Mouse (Mus musculus): ENCODE data around the gene 4933414I15Rik. TPM values are rescaled to one million over a fixed set of nuclear protein-coding genes. Genes with fewer than 3 reads are reported as not detected.

The 4933414I15Rik gene
- polyA plus RNA-seq (2014; fragmentation: Illumina TruSeq; extraction: RNeasy Lipid Tissue Mini Kit (QIAGEN cat#74804); ENCODE audit: low read depth, low replicate concordance) = 66.2 TPM

GRCm38 (mm10) chr11:50943506-50943905 lies at the start of gene 4933414I15Rik:
Gene 4933414I15Rik (minus strand): TSS chr11:50943765.

GRCm38 (mm10) chr11:50981667-50982066 lies 38.1 kb upstream of the 4933414I15Rik start, which contains the start of gene Olfr1377:
Gene Olfr1377 (plus strand): TSS chr11:50981967.

GRCm38 (mm10) chr11:50966230-50966629 lies 22.7 kb upstream of the 4933414I15Rik start, which contains the start of gene Olfr1378:
Gene Olfr1378 (plus strand): TSS chr11:50966530.

GRCm38 (mm10) chr11:50953665-50954064 lies 10.1 kb upstream of the 4933414I15Rik start, which contains the start of gene Prop1:
Gene Prop1 (minus strand): TSS chr11:50953765.

GRCm38 (mm10) chr11:50931451-50931866 lies 12.1 kb downstream of the 4933414I15Rik start, which contains the start of gene Zfp354b:
Gene Zfp354b (minus strand): TSS chr11:50931633.

GRCm38 (mm10) chr11:50915671-50916320 lies 27.8 kb downstream of the 4933414I15Rik start, which contains the start of gene Zfp2:
Gene Zfp2 (minus strand): TSS chr11:50916165.

Other genes starting within 250 kb of the 4933414I15Rik start
- 6.8 TPM for gene Zfp354c, start 116.0 kb downstream of the 4933414I15Rik start, polyA plus RNA-seq (2014; fragmentation: Illumina TruSeq; extraction: RNeasy Lipid Tissue Mini Kit (QIAGEN cat#74804); ENCODE audit: low read depth, low replicate concordance)
- 1.4 TPM for gene Zfp879, start 102.2 kb downstream of the 4933414I15Rik start, polyA plus RNA-seq (2014; fragmentation: Illumina TruSeq; extraction: RNeasy Lipid Tissue Mini Kit (QIAGEN cat#74804); ENCODE audit: low read depth, low replicate concordance)
- 0.43 TPM for gene Grm6, start 93.1 kb downstream of the 4933414I15Rik start, polyA plus RNA-seq (2014; fragmentation: Illumina TruSeq; extraction: RNeasy Lipid Tissue Mini Kit (QIAGEN cat#74804); ENCODE audit: low read depth, low replicate concordance)
- 0.53 TPM for gene Zfp454, start 56.1 kb downstream of the 4933414I15Rik start, polyA plus RNA-seq (2014; fragmentation: Illumina TruSeq; extraction: RNeasy Lipid Tissue Mini Kit (QIAGEN cat#74804); ENCODE audit: low read depth, low replicate concordance)
- 2.7 TPM for gene Zfp2, start 27.6 kb downstream of the 4933414I15Rik start, polyA plus RNA-seq (2014; fragmentation: Illumina TruSeq; extraction: RNeasy Lipid Tissue Mini Kit (QIAGEN cat#74804); ENCODE audit: low read depth, low replicate concordance)
- 21.7 TPM for gene Zfp354b, start 12.1 kb downstream of the 4933414I15Rik start, polyA plus RNA-seq (2014; fragmentation: Illumina TruSeq; extraction: RNeasy Lipid Tissue Mini Kit (QIAGEN cat#74804); ENCODE audit: low read depth, low replicate concordance)
- gene Prop1, start 10.0 kb upstream of the 4933414I15Rik start, polyA plus RNA-seq (2014; fragmentation: Illumina TruSeq; extraction: RNeasy Lipid Tissue Mini Kit (QIAGEN cat#74804); ENCODE audit: low read depth, low replicate concordance) = not detected
- not detected for gene Olfr1378, start 22.8 kb upstream of the 4933414I15Rik start, polyA plus RNA-seq (2014; fragmentation: Illumina TruSeq; extraction: RNeasy Lipid Tissue Mini Kit (QIAGEN cat#74804); ENCODE audit: low read depth, low replicate concordance)
- not detected for gene Olfr1377, start 38.2 kb upstream of the 4933414I15Rik start, polyA plus RNA-seq (2014; fragmentation: Illumina TruSeq; extraction: RNeasy Lipid Tissue Mini Kit (QIAGEN cat#74804); ENCODE audit: low read depth, low replicate concordance)
- not detected for gene Olfr51, start 59.8 kb upstream of the 4933414I15Rik start, polyA plus RNA-seq (2014; fragmentation: Illumina TruSeq; extraction: RNeasy Lipid Tissue Mini Kit (QIAGEN cat#74804); ENCODE audit: low read depth, low replicate concordance)
- not detected for gene Olfr54, start 70.5 kb upstream of the 4933414I15Rik start, polyA plus RNA-seq (2014; fragmentation: Illumina TruSeq; extraction: RNeasy Lipid Tissue Mini Kit (QIAGEN cat#74804); ENCODE audit: low read depth, low replicate concordance)
- gene Olfr1375, start 104.3 kb upstream of the 4933414I15Rik start, polyA plus RNA-seq (2014; fragmentation: Illumina TruSeq; extraction: RNeasy Lipid Tissue Mini Kit (QIAGEN cat#74804); ENCODE audit: low read depth, low replicate concordance) = not detected
- gene Zfp354a, start 115.5 kb upstream of the 4933414I15Rik start, polyA plus RNA-seq (2014; fragmentation: Illumina TruSeq; extraction: RNeasy Lipid Tissue Mini Kit (QIAGEN cat#74804); ENCODE audit: low read depth, low replicate concordance) = 6.4 TPM